Mouse (Mus musculus) MEL (cell line): ENCODE measurements around the gene Med24. TPM values are rescaled to one million over a fixed set of nuclear protein-coding genes. Genes with fewer than 3 reads are reported as not detected.
A peak's percentile ranks its signal among the peaks of the same experiment; 100 is the strongest.

Experiments used
- DNase-seq: peaks from one replicate; pipeline ENCODE4 v3.0.0; 2011; ENCODE audit warnings: low read depth, low spot score
- H3K27ac ChIP-seq: 2 replicates; pipeline ENCODE4 v1.5.1; 2012; ENCODE audit warnings: low read depth, mild to moderate bottlenecking, control low read depth, low read length, moderate library complexity; ENCODE audit not compliant: control insufficient read depth
- H3K27me3 ChIP-seq, 2 experiments: fragments of 150-350 bp in 1 of 2; sonication (generic) in 1 of 2; 2 replicates each; pipeline ENCODE4 v1.6.1; 2012; ENCODE audit warnings: low read length in 2 of 2, mild to moderate bottlenecking in 2 of 2, improper control_type of control experiment in 1 of 2, moderate library complexity in 1 of 2; ENCODE audit not compliant: insufficient read depth in 2 of 2, control insufficient read depth in 1 of 2
- H3K36me3 ChIP-seq, 2 experiments: 2 replicates each; pipeline ENCODE4 v1.6.1; 2012 to 2014; ENCODE audit warnings: low read length in 2 of 2, improper control_type of control experiment in 1 of 2, inconsistent platforms in 1 of 2, mild to moderate bottlenecking in 1 of 2; ENCODE audit not compliant: insufficient read depth in 2 of 2, control insufficient read depth in 1 of 2
- H3K4me1 ChIP-seq, 2 experiments: fragments of 150-350 bp in 1 of 2; sonication (generic) in 1 of 2; 2 replicates each; pipeline ENCODE4 v1.6.1; 2012; ENCODE audit warnings: low read length in 2 of 2, improper control_type of control experiment in 1 of 2, mild to moderate bottlenecking in 1 of 2; ENCODE audit not compliant: insufficient read depth in 2 of 2, control insufficient read depth in 1 of 2
- H3K4me3 ChIP-seq, 2 experiments: fragments of 150-350 bp in 1 of 2; sonication (generic) in 1 of 2; 2 replicates each; pipeline ENCODE4 v1.5.1; 2012; ENCODE audit warnings: low read depth in 2 of 2, low read length in 2 of 2, mild to moderate bottlenecking in 2 of 2, moderate library complexity in 2 of 2, control low read depth in 1 of 2, improper control_type of control experiment in 1 of 2; ENCODE audit not compliant: control insufficient read depth in 1 of 2, insufficient read depth in 1 of 2
- H3K79me2 ChIP-seq: 2 replicates; pipeline ENCODE4 v1.6.1; 2012; ENCODE audit warnings: mild to moderate bottlenecking, low read length, moderate library complexity; ENCODE audit not compliant: control insufficient read depth, poor library complexity, insufficient read depth
- H3K9ac ChIP-seq: 2 replicates; pipeline ENCODE4 v1.6.1; 2012; ENCODE audit warnings: low read depth, mild to moderate bottlenecking, control low read depth, low read length, moderate library complexity; ENCODE audit not compliant: control insufficient read depth, poor library complexity, severe bottlenecking
- H3K9me3 ChIP-seq: fragments of 150-350 bp; sonication (generic); replicated peaks from 2 replicates; pipeline ENCODE4 v1.6.1; 2012; ENCODE audit warnings: mild to moderate bottlenecking, low read length, improper control_type of control experiment, moderate library complexity; ENCODE audit not compliant: insufficient read depth
- BHLHE40 ChIP-seq: IDR thresholded peaks from 2 replicates; pipeline ENCODE4 v1.6.1; 2012; ENCODE audit warnings: low read depth, mild to moderate bottlenecking, inconsistent platforms, low read length, improper control_type of control experiment, borderline replicate concordance
- CHD1 ChIP-seq: IDR thresholded peaks from 2 replicates; pipeline ENCODE4 v1.6.1; 2012; ENCODE audit warnings: low read depth, mild to moderate bottlenecking, inconsistent platforms, low read length, improper control_type of control experiment
- CHD2 ChIP-seq: IDR thresholded peaks from 2 replicates; pipeline ENCODE4 v1.6.1; 2011; ENCODE audit warnings: low read length, improper control_type of control experiment
- EP300 ChIP-seq, 2 experiments: IDR thresholded peaks; 2 replicates each; pipeline ENCODE4 v1.6.1; 2011; ENCODE audit warnings: improper control_type of control experiment in 2 of 2, low read length in 2 of 2, low read depth in 1 of 2, mild to moderate bottlenecking in 1 of 2
- GATA1 ChIP-seq: IDR thresholded peaks from 2 replicates; pipeline ENCODE4 v1.6.1; 2011; ENCODE audit warnings: low read depth, low read length, improper control_type of control experiment
- HCFC1 ChIP-seq: IDR thresholded peaks from 2 replicates; pipeline ENCODE4 v1.6.1; 2012; ENCODE audit warnings: low read depth, mild to moderate bottlenecking, inconsistent platforms, low read length, improper control_type of control experiment, moderate library complexity
- JUND ChIP-seq: IDR thresholded peaks from 2 replicates; pipeline ENCODE4 v1.6.1; 2011; ENCODE audit warnings: low read depth, mild to moderate bottlenecking, improper control_type of control experiment, low read length
- MAFK ChIP-seq: IDR thresholded peaks from 2 replicates; pipeline ENCODE4 v1.6.1; 2011; ENCODE audit warnings: low read depth, mild to moderate bottlenecking, low read length, improper control_type of control experiment, borderline replicate concordance
- MAX ChIP-seq: IDR thresholded peaks from 2 replicates; pipeline ENCODE4 v1.6.1; 2011; ENCODE audit warnings: low read length, improper control_type of control experiment
- MEF2A ChIP-seq: IDR thresholded peaks from 2 replicates; pipeline ENCODE4 v1.6.1; 2014; ENCODE audit warnings: low read depth, mild to moderate bottlenecking, inconsistent platforms, low read length, improper control_type of control experiment; ENCODE audit not compliant: poor library complexity, insufficient replicate concordance, severe bottlenecking; ENCODE audit errors: extremely low read depth
- MXI1 ChIP-seq: IDR thresholded peaks from 2 replicates; pipeline ENCODE4 v1.6.1; 2011; ENCODE audit warnings: mild to moderate bottlenecking, low read depth, low read length, improper control_type of control experiment
- MYC ChIP-seq: IDR thresholded peaks from 2 replicates; pipeline ENCODE4 v1.6.1; 2011; ENCODE audit warnings: low read depth, mild to moderate bottlenecking, low read length, improper control_type of control experiment, moderate library complexity
- NELFE ChIP-seq: IDR thresholded peaks from 2 replicates; pipeline ENCODE4 v1.6.1; 2011; ENCODE audit warnings: low read depth, low read length, improper control_type of control experiment
- POLR2A ChIP-seq, 2 experiments: IDR thresholded peaks; 2 replicates each; pipeline ENCODE4 v1.6.1; 2011 to 2012; ENCODE audit warnings: low read length in 2 of 2, mild to moderate bottlenecking in 2 of 2, control low read depth in 1 of 2, improper control_type of control experiment in 1 of 2, low read depth in 1 of 2, moderate library complexity in 1 of 2; ENCODE audit not compliant: control insufficient read depth in 1 of 2, insufficient read depth in 1 of 2, poor library complexity in 1 of 2
- POLR2AphosphoS2 ChIP-seq: IDR thresholded peaks from 2 replicates; pipeline ENCODE4 v1.6.1; 2011; ENCODE audit warnings: low read length, improper control_type of control experiment
- POLR2AphosphoS5 ChIP-seq: IDR thresholded peaks from 2 replicates; pipeline ENCODE4 v1.6.1; 2012; ENCODE audit warnings: low read depth, borderline replicate concordance, mild to moderate bottlenecking, inconsistent platforms, low read length, moderate library complexity, mixed read lengths
- RAD21 ChIP-seq: IDR thresholded peaks from 2 replicates; pipeline ENCODE4 v1.6.1; 2011; ENCODE audit warnings: mild to moderate bottlenecking, low read depth, low read length, improper control_type of control experiment
- RCOR1 ChIP-seq: IDR thresholded peaks from 2 replicates; pipeline ENCODE4 v1.6.1; 2012; ENCODE audit warnings: low read depth, mild to moderate bottlenecking, inconsistent platforms, low read length, improper control_type of control experiment
- SIN3A ChIP-seq: IDR thresholded peaks from 2 replicates; pipeline ENCODE4 v1.6.1; 2012; ENCODE audit warnings: low read length, improper control_type of control experiment, inconsistent platforms
- SMC3 ChIP-seq: IDR thresholded peaks from 2 replicates; pipeline ENCODE4 v1.6.1; 2011; ENCODE audit warnings: low read depth, low read length, improper control_type of control experiment
- TAL1 ChIP-seq: IDR thresholded peaks from 2 replicates; pipeline ENCODE4 v1.6.1; 2012; ENCODE audit warnings: mild to moderate bottlenecking, inconsistent platforms, low read length, moderate library complexity, mixed read lengths
- TBP ChIP-seq: IDR thresholded peaks from 2 replicates; pipeline ENCODE4 v1.8.0; 2011; ENCODE audit warnings: low read depth, low read length, improper control_type of control experiment
- TCF12 ChIP-seq: IDR thresholded peaks from 2 replicates; pipeline ENCODE4 v1.6.1; 2014; ENCODE audit warnings: low read depth, mild to moderate bottlenecking, inconsistent platforms, low read length, improper control_type of control experiment, moderate library complexity
- USF2 ChIP-seq, 2 experiments: IDR thresholded peaks; 2 replicates each; pipeline ENCODE4 v1.6.1; 2011 to 2012; ENCODE audit warnings: improper control_type of control experiment in 2 of 2, low read length in 2 of 2, borderline replicate concordance in 1 of 2, inconsistent platforms in 1 of 2, low read depth in 1 of 2, mild to moderate bottlenecking in 1 of 2; ENCODE audit not compliant: insufficient read depth in 1 of 2
- ZC3H11A ChIP-seq: IDR thresholded peaks from 2 replicates; pipeline ENCODE4 v1.6.1; 2012; ENCODE audit warnings: low read depth, mild to moderate bottlenecking, inconsistent platforms, low read length, improper control_type of control experiment
- ZKSCAN1 ChIP-seq: IDR thresholded peaks from 2 replicates; pipeline ENCODE4 v1.6.1; 2012; ENCODE audit warnings: low read depth, mild to moderate bottlenecking, inconsistent platforms, low read length, improper control_type of control experiment, moderate library complexity
- ZMIZ1 ChIP-seq: IDR thresholded peaks from 2 replicates; pipeline ENCODE4 v1.6.1; 2012; ENCODE audit warnings: low read depth, mild to moderate bottlenecking, inconsistent platforms, low read length, improper control_type of control experiment, moderate library complexity
- ZNF384 ChIP-seq: IDR thresholded peaks from 2 replicates; pipeline ENCODE4 v1.6.1; 2012; ENCODE audit warnings: low read depth, mild to moderate bottlenecking, inconsistent platforms, low read length, improper control_type of control experiment
- polyA plus RNA-seq, 2 experiments: library from polyadenylated mRNA; stranded (reverse) in 1 of 2; unstranded in 1 of 2; fragments of >175 nt in 1 of 2; fragments of >200 nt in 1 of 2; gene quantifications; 2 replicates each; pipeline versions ENCODE4 v1.2.1 to v1.2.4; 2012; ENCODE audit warnings: low replicate concordance in 2 of 2, low read depth in 1 of 2; ENCODE audit not compliant: insufficient read length in 2 of 2, insufficient read depth in 1 of 2, missing spikeins in 1 of 2
- total RNA-seq: library from RNA; depleted of rRNA; stranded (reverse); fragments of 300-350 nt; gene quantifications from 2 replicates; pipeline ENCODE4 v1.2.3, GENCODE M21; 2012

Med24 gene
- total and polyA plus RNA-seq, 3 experiments = 37.5 to 89.8 TPM; not detected in 1

DNA sequence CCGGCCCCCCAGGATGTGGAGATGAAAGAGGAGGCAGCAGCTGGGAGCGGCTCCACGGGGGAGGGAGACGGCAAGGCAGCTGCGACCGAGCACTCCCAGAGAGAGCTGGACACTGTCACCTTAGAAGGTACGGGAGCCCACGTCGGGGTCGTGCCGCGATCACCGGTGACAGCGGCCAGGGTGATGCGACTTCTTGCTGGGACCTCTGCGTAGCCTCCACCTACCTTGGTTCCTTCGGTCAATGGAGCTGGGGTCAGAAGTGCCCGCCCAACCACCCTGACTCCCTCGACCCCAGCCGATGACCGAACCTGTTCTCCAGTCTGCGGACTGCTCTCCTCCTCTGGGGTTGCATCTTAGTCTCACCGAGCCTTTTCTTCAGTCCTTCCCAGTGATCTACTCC is 46.4 kb downstream of the Med24 start:
- peak overlapping the region; percentile 89 for H3K9ac ChIP-seq
- no peak for TF ChIP-seq JUND
- TF ChIP-seq MEF2A = no peak
- no peak for TF ChIP-seq ZNF384
- TF ChIP-seq CHD1 = no peak

DNA sequence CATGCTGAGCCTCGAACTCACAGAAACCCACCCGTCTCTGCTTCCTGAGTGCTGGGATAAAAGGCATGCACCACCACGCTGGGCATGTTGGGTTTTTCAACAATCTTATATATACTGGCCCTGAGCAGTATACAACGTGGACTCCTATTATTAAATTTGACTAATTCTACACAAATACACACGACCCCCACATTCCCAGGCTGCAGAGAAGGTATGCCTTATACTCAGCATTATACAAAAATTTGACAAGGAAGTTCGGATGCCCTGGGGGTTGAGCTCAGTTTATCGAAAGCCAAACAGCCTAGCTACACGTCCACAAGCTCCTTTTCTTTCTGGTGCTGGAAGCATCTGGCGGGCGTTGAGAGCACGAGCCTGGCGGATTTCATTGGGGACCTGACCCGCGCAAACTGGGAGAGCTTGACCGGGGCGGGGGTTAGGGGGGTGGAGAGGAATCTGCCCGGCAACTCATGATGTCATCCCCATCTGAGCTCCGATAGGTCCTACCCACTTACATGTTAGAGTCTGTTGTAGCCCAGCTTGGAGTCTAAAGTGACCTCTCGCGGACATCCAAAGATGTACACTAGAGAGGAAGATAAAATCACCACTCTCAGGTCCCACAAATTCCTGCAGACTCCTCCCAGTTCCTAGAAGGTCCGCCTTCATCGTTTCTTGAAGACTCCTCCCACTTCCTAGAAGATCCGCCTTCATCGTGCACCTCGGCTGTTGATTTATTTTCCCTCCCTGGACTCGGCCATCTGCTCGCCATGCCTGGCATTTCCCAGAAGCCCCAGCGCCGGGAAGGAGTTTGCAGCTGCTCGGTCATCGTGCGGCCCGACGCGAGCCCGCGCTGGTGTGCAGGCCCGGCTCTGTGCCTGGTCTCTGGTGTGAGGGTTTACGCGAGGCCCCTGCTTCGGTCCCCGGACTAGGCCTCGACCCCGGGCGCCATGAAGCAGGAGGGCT is 47.2 kb downstream of the Med24 start, which contains the start of gene Psmd3:
Gene Psmd3 (plus strand): TSS at position 769 of the 960 bp plus-strand sequence.
- H3K9ac ChIP-seq = peak within 1 kb of the TSS; percentile 89
- peaks cover 2 to 12% of the 10 kb centered on the region in 2 experiments for H3K4me1 ChIP-seq
- H3K4me3 ChIP-seq = peak within 1 kb of the TSS; percentile 92 to 94
- peak; percentile 99 for DNase-seq
- peaks cover 32% of the 10 kb centered on the region for H3K79me2 ChIP-seq
- H3K27ac ChIP-seq = peak within 1 kb of the TSS; percentile 45
- H3K9me3 ChIP-seq = no peaks in the 10 kb centered on the region
- H3K36me3 ChIP-seq = peaks cover 10 to 21% of the 10 kb centered on the region in 2 experiments
- H3K27me3 ChIP-seq = no peaks in the 10 kb centered on the region
- TF ChIP-seq POLR2AphosphoS2 = peak; percentile 85; the same call in 1 of the 2 replicates
- TF ChIP-seq TBP = peak; percentile 94
- TF ChIP-seq MXI1 = peak; percentile 96
- TF ChIP-seq ZC3H11A = no peak
- peak; percentile 84 for TF ChIP-seq GATA1
- peak; percentile 96 for TF ChIP-seq NELFE
- no peak for TF ChIP-seq POLR2AphosphoS5
- TF ChIP-seq TAL1 = no peak
- TF ChIP-seq TCF12 = peak; percentile 88
- peak; percentile 81 to 90 for TF ChIP-seq POLR2A (IDR thresholded peaks at IDR 0.05; ENCODE audit: control insufficient read depth in 1 of 2, insufficient read depth in 1 of 2, low read depth in 1 of 2, low read length in 2 of 2, poor library complexity in 1 of 2)
- TF ChIP-seq MYC = peak; percentile 79; the same call in 1 of the 2 replicates
- TF ChIP-seq CHD1 = no peak; the same call in 1 of the 2 replicates
- TF ChIP-seq JUND = no peak
- no peak for TF ChIP-seq USF2 (IDR thresholded peaks at IDR 0.05; ENCODE audit: borderline replicate concordance in 1 of 2, insufficient read depth in 1 of 2, low read depth in 1 of 2, low read length in 2 of 2)
- TF ChIP-seq HCFC1 = peak; percentile 99
- peak; percentile 27; the same call in 1 of the 2 replicates for TF ChIP-seq SMC3
- TF ChIP-seq BHLHE40 = peak; percentile 67; the same call in 1 of the 2 replicates
- TF ChIP-seq RCOR1 = peak; percentile 63; the same call in 1 of the 2 replicates
- TF ChIP-seq ZKSCAN1 = no peak
- peak; percentile 100 for TF ChIP-seq SIN3A
- TF ChIP-seq MAX = peak; percentile 55; the same call in 1 of the 2 replicates
- peak; percentile 95 for TF ChIP-seq CHD2
- peak; percentile 10 to 58; a peak in 1 of 4 replicates for TF ChIP-seq EP300 (IDR thresholded peaks at IDR 0.05; ENCODE audit: low read depth in 1 of 2, low read length in 2 of 2)
- TF ChIP-seq MAFK = no peak
- peak; percentile 23 for TF ChIP-seq RAD21
- 0 out of 2 replicates have a peak, but pooled peaks have one; percentile 33 for TF ChIP-seq ZNF384
- TF ChIP-seq ZMIZ1 = 0 out of 2 replicates have a peak, but pooled peaks have one; percentile 65

More for the DNA sequence above, 46.4 kb downstream of the Med24 start:
- Histone ChIP-seq H3K79me2 (peaks cover 32% of the 10 kb centered on the region), H3K4me3 (peak overlapping the region; percentile 92 to 94), H3K27me3 (no peaks in the 10 kb centered on the region), H3K9me3 (no peaks in the 10 kb centered on the region), H3K36me3 (peaks cover 16 to 21% of the 10 kb centered on the region in 2 experiments), H3K27ac (peak overlapping the region; percentile 40), H3K4me1 (peaks cover 2 to 12% of the 10 kb centered on the region in 2 experiments)
- no peak for DNase-seq
